Mouse (Mus musculus) embryonic facial prominence, embryonic 15.5 days (tissue): ENCODE data around the gene Ccdc188. TPM values are rescaled to one million over a fixed set of nuclear protein-coding genes. Genes with fewer than 3 reads are reported as not detected.
A peak's percentile ranks its signal among the peaks of the same experiment; 100 is the strongest.

ENCODE experiments used
- ATAC-seq: fragments of 200-750 bp; cut with Nextera tagmentation; 2 replicates; pipeline ENCODE4 v1.8.0; 2017; ENCODE audit warnings: low read depth, moderate TSS enrichment; ENCODE audit not compliant: insufficient number of reproducible peaks, low FRiP score, low TSS enrichment
- H3K27ac ChIP-seq: fragments of 300-500 bp; sonication (generic); replicated peaks from 2 replicates; pipeline ENCODE4 v1.5.1; 2015; ENCODE audit warnings: mild to moderate bottlenecking, inconsistent platforms
- H3K27me3 ChIP-seq: fragments of 300-500 bp; sonication (generic); 2 replicates; pipeline ENCODE4 v1.6.1; 2015; ENCODE audit warnings: inconsistent platforms
- H3K36me3 ChIP-seq: fragments of 300-500 bp; sonication (generic); 2 replicates; pipeline ENCODE4 v1.6.1; 2015; ENCODE audit warnings: mild to moderate bottlenecking, inconsistent platforms
- H3K4me1 ChIP-seq: fragments of 300-500 bp; sonication (generic); 2 replicates; pipeline ENCODE4 v1.6.1; 2015; ENCODE audit warnings: inconsistent platforms
- H3K4me2 ChIP-seq: fragments of 300-500 bp; sonication (generic); replicated peaks from 2 replicates; pipeline ENCODE4 v1.6.1; 2015; ENCODE audit warnings: mild to moderate bottlenecking, inconsistent platforms
- H3K4me3 ChIP-seq: fragments of 300-500 bp; sonication (generic); replicated peaks from 2 replicates; pipeline ENCODE4 v1.5.1; 2015; ENCODE audit warnings: mild to moderate bottlenecking, inconsistent platforms
- H3K9ac ChIP-seq: fragments of 300-500 bp; sonication (generic); 2 replicates; pipeline ENCODE4 v1.6.1; 2015; ENCODE audit warnings: inconsistent platforms
- H3K9me3 ChIP-seq: fragments of 300-500 bp; sonication (generic); replicated peaks from 2 replicates; pipeline ENCODE4 v1.6.1; 2016; ENCODE audit warnings: inconsistent platforms
- WGBS: fragments of 180-500 bp; shearing (Covaris S2); methylation state at CpG from one replicate; pipeline ENCODE4 v1.1.7; 2015; 5-methylcytosine and 5-hydroxymethylcytosine counted together
- polyA plus RNA-seq: library from polyadenylated mRNA; unstranded; fragments of >200 nt; fragmentation: Nextera tagmentation; extraction: Ambion mirVana; gene quantifications from 2 replicates; pipeline ENCODE4 v1.2.1, GENCODE M21; 2015

Gene Ccdc188
- polyA plus RNA-seq, 1 experiment from 2014 or later = not detected

GRCm38 (mm10) chr16:18202061-18202460 lies 15.6 kb upstream of the Ccdc188 start:
- WGBS = 100% methylated on average over 1 of the region's 1 CpGs
- Histone ChIP-seq H3K27me3 (no peaks in the 10 kb centered on the region), H3K9me3 (no peaks in the 10 kb centered on the region), H3K9ac (no peak overlapping the region), H3K36me3 (no peaks in the 10 kb centered on the region), H3K4me3 (no peak overlapping the region), H3K4me2 (no peak overlapping the region), H3K4me1 (0 out of 2 replicates have a peak, but pooled peaks cover 2% of the 10 kb centered on the region), H3K27ac (no peak overlapping the region)
- no peak for ATAC-seq

- no peak overlapping the region for H3K4me2 ChIP-seq
- WGBS = 38% methylated on average over 7 of the region's 7 CpGs
- no peak for ATAC-seq
- no peaks in the 10 kb centered on the region for H3K36me3 ChIP-seq
- no peak overlapping the region for H3K27ac ChIP-seq
- H3K27me3 ChIP-seq = no peaks in the 10 kb centered on the region
- H3K9me3 ChIP-seq = no peaks in the 10 kb centered on the region
- no peak overlapping the region for H3K4me3 ChIP-seq
- H3K9ac ChIP-seq = no peak overlapping the region
- H3K4me1 ChIP-seq = 0 out of 2 replicates have a peak, but pooled peaks cover 2% of the 10 kb centered on the region
Observed at GRCm38 (mm10) chr16:18203430-18204091, 14.1 kb upstream of the Ccdc188 start.

- no peak for ATAC-seq
- Histone ChIP-seq H3K36me3 (no peaks in the 10 kb centered on the region), H3K4me2 (no peak overlapping the region), H3K4me1 (peaks cover 3% of the 10 kb centered on the region; the same call in 1 of the 2 replicates), H3K4me3 (no peak overlapping the region), H3K9me3 (no peaks in the 10 kb centered on the region), H3K9ac (no peak overlapping the region), H3K27ac (no peak overlapping the region), H3K27me3 (no peaks in the 10 kb centered on the region)
- WGBS = 24% methylated on average over 8 of the region's 8 CpGs
Observed at GRCm38 (mm10) chr16:18210701-18211416, 6.8 kb upstream of the Ccdc188 start.

GRCm38 (mm10) chr16:18211417-18212171 lies 6.1 kb upstream of the Ccdc188 start:
- ATAC-seq = no peak

GRCm38 (mm10) chr16:18213689-18214088 lies 4.0 kb upstream of the Ccdc188 start:
- H3K27me3 ChIP-seq = no peaks in the 10 kb centered on the region
- no peaks in the 10 kb centered on the region for H3K9me3 ChIP-seq
- H3K9ac ChIP-seq = no peak overlapping the region
- peaks cover 3% of the 10 kb centered on the region; the same call in 1 of the 2 replicates for H3K4me1 ChIP-seq
- H3K36me3 ChIP-seq = no peaks in the 10 kb centered on the region
- ATAC-seq = 0 out of 2 replicates have a peak, but pooled peaks have one; percentile 34
- no peak overlapping the region for H3K4me3 ChIP-seq
- 36% methylated on average over 6 of the region's 6 CpGs for WGBS
- no peak overlapping the region for H3K4me2 ChIP-seq
- no peak overlapping the region for H3K27ac ChIP-seq

More at GRCm38 (mm10) chr16:18211417-18212171, 6.1 kb upstream of the Ccdc188 start:
- H3K27ac ChIP-seq = no peak overlapping the region
- H3K27me3 ChIP-seq = no peaks in the 10 kb centered on the region
- no peaks in the 10 kb centered on the region for H3K9me3 ChIP-seq
- peaks cover 3% of the 10 kb centered on the region; the same call in 1 of the 2 replicates for H3K4me1 ChIP-seq
- no peaks in the 10 kb centered on the region for H3K36me3 ChIP-seq
- no peak overlapping the region for H3K4me2 ChIP-seq
- H3K9ac ChIP-seq = no peak overlapping the region
- 47% methylated on average over 10 of the region's 10 CpGs for WGBS
- H3K4me3 ChIP-seq = no peak overlapping the region

GRCm38 (mm10) chr16:18214858-18215257 lies 2.8 kb upstream of the Ccdc188 start:
- H3K9me3 ChIP-seq = no peaks in the 10 kb centered on the region
- no peak for ATAC-seq
- peaks cover 6% of the 10 kb centered on the region for H3K4me1 ChIP-seq
- no peak overlapping the region for H3K4me3 ChIP-seq
- no peak overlapping the region for H3K9ac ChIP-seq
- WGBS = 77% methylated on average over 7 of the region's 7 CpGs
- no peak overlapping the region for H3K4me2 ChIP-seq
- H3K36me3 ChIP-seq = no peaks in the 10 kb centered on the region
- H3K27ac ChIP-seq = no peak overlapping the region
- H3K27me3 ChIP-seq = no peaks in the 10 kb centered on the region

- Histone ChIP-seq H3K4me1 (peaks cover 9% of the 10 kb centered on the region), H3K9ac (no peak overlapping the region), H3K9me3 (no peaks in the 10 kb centered on the region), H3K27me3 (no peaks in the 10 kb centered on the region), H3K27ac (no peak overlapping the region), H3K4me3 (no peak overlapping the region), H3K4me2 (no peak overlapping the region), H3K36me3 (peaks cover 16% of the 10 kb centered on the region)
- 69% methylated on average over 9 of the region's 9 CpGs for WGBS
- ATAC-seq = no peak
Observed at GRCm38 (mm10) chr16:18218580-18218996, 909 bp downstream of the Ccdc188 start.

GRCm38 (mm10) chr16:18220001-18220400 lies 2.3 kb downstream of the Ccdc188 start:
- 56% methylated on average over 8 of the region's 8 CpGs for WGBS
- H3K9ac ChIP-seq = no peak overlapping the region

GRCm38 (mm10) chr16:18220856-18221542 lies 3.3 kb downstream of the Ccdc188 start:
- H3K4me3 ChIP-seq = no peak overlapping the region
- no peak for ATAC-seq
- 77% methylated on average over 6 of the region's 6 CpGs for WGBS
- peaks cover 9% of the 10 kb centered on the region for H3K4me1 ChIP-seq
- no peaks in the 10 kb centered on the region for H3K9me3 ChIP-seq
- no peaks in the 10 kb centered on the region for H3K27me3 ChIP-seq
- H3K9ac ChIP-seq = no peak overlapping the region
- H3K36me3 ChIP-seq = peaks cover 40% of the 10 kb centered on the region
- H3K4me2 ChIP-seq = no peak overlapping the region
- no peak overlapping the region for H3K27ac ChIP-seq

More at GRCm38 (mm10) chr16:18220001-18220400, 2.3 kb downstream of the Ccdc188 start:
- Histone ChIP-seq H3K27me3 (no peaks in the 10 kb centered on the region), H3K36me3 (peaks cover 30% of the 10 kb centered on the region), H3K4me1 (peaks cover 9% of the 10 kb centered on the region), H3K4me2 (no peak overlapping the region), H3K27ac (no peak overlapping the region), H3K4me3 (no peak overlapping the region), H3K9me3 (no peaks in the 10 kb centered on the region)
- no peak for ATAC-seq

GRCm38 (mm10) chr16:18221543-18221898 lies 3.8 kb downstream of the Ccdc188 start:
- H3K4me2 ChIP-seq = no peak overlapping the region
- ATAC-seq = no peak
- no peaks in the 10 kb centered on the region for H3K9me3 ChIP-seq
- H3K4me3 ChIP-seq = no peak overlapping the region
- no peak overlapping the region for H3K9ac ChIP-seq
- H3K4me1 ChIP-seq = peaks cover 9% of the 10 kb centered on the region
- no peaks in the 10 kb centered on the region for H3K27me3 ChIP-seq
- H3K36me3 ChIP-seq = peaks cover 45% of the 10 kb centered on the region
- no peak overlapping the region for H3K27ac ChIP-seq
- 78% methylated on average over 11 of the region's 11 CpGs for WGBS

GRCm38 (mm10) chr16:18222188-18222587 lies 4.5 kb downstream of the Ccdc188 start:
- ATAC-seq = no peak
- WGBS = 85% methylated on average over 11 of the region's 11 CpGs
- peaks cover 52% of the 10 kb centered on the region for H3K36me3 ChIP-seq

More at GRCm38 (mm10) chr16:18222188-18222587, 4.5 kb downstream of the Ccdc188 start:
- Histone ChIP-seq H3K9me3 (no peaks in the 10 kb centered on the region), H3K27me3 (no peaks in the 10 kb centered on the region), H3K4me3 (no peak overlapping the region), H3K9ac (no peak overlapping the region), H3K4me2 (no peak overlapping the region), H3K27ac (no peak overlapping the region), H3K4me1 (peaks cover 9% of the 10 kb centered on the region)
